Mouse (Mus musculus) CH12.LX (cell line): ENCODE measurements at regions not wholly inside any gene's neighbourhood (a gene's known extent, or its start where the extent isn't known, plus 50 kb on each side); places are given as distances from the start of the nearest gene placed in this dataset.

ENCODE experiments used
- CTCF ChIP-seq, 2 experiments: IDR thresholded peaks in 1 of 2; conservative IDR thresholded peaks in 1 of 2; 2 replicates each; pipeline ENCODE4 v1.5.1; 2011 to 2012; ENCODE audit warnings: low read depth in 2 of 2, low read length in 2 of 2, improper control_type of control experiment in 1 of 2, inconsistent platforms in 1 of 2, mild to moderate bottlenecking in 1 of 2, moderate library complexity in 1 of 2
- POLR2A ChIP-seq: IDR thresholded peaks from 2 replicates; pipeline ENCODE4 v1.6.1; 2011; ENCODE audit warnings: low read depth, mild to moderate bottlenecking, improper control_type of control experiment, low read length
- POLR2AphosphoS2 ChIP-seq: IDR thresholded peaks from 2 replicates; pipeline ENCODE4 v1.6.1; 2011; ENCODE audit warnings: low read depth, low read length, improper control_type of control experiment
- RAD21 ChIP-seq: IDR thresholded peaks from 2 replicates; pipeline ENCODE4 v1.6.1; 2011; ENCODE audit warnings: low read depth, mild to moderate bottlenecking, low read length, improper control_type of control experiment, moderate library complexity
- ZNF384 ChIP-seq: IDR thresholded peaks from 2 replicates; pipeline ENCODE4 v1.6.1; 2012; ENCODE audit warnings: low read depth, low read length, improper control_type of control experiment, inconsistent platforms

- TF ChIP-seq ZNF384 (no peak), CTCF (conservative IDR thresholded peaks at IDR 0.05 in 1 of 2, IDR thresholded peaks at IDR 0.05 in 1 of 2; ENCODE audit: low read depth in 2 of 2, low read length in 2 of 2) (no peak), POLR2A (no peak), POLR2AphosphoS2 (no peak), RAD21 (no peak)
Observed at GRCm38 (mm10) chr13:42590415-42590814, 90.0 kb upstream of the Phactr1 start.
